14 mouse cellular contexts compared by ENCODE assay signal in the genomic region with DNA sequence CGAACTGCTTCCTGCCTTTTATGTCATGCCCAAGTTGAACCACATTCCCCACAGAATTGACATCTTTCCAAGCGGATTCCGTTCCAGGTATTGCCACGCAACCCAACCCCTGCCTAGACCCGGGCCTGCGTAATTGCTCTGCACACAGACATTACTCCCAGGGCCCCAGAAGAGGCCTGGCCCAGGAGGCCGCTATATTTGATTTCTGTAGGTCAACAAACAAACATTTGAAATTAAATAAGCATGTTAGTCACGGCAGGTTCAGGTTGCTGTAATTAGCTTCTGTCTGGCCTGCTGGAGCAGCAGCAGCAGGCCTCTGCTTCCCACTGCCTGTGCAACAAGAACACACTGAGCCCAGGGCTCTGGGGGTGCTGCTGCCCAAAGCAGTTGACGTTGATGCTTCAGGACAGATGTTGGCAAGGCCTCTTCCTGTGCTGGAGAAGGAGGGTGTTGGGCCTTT.
DNase-seq lines count a peak whose midpoint lies in the region; ATAC-seq and TF ChIP-seq lines count a peak whose summit lies in the region.
"Had no signal": no experiment of that assay in that cellular context is flagged by ENCODE, and none has a peak within 500 bp of the region (broad histone marks: within the 10 kb centered on the region; RNA-seq: fewer than 3 reads in every experiment).

No protein-coding gene starts in this region.

- H3K79me3 ChIP-seq in C2C12 (ENCODE audit: low read depth) = no peaks in the 10 kb centered on the region

- DNase-seq in cerebellum, postnatal 14 days = peak; percentile 48 to 64
- no peak for DNase-seq in cerebellum, adult 2 months
- peak; percentile 89 for DNase-seq in embryonic facial prominence, embryonic 14.5 days (ENCODE audit: low spot score)
- DNase-seq in liver = no peak
- DNase-seq in cerebellum, adult 8-10 months = no peak
- DNase-seq: heart, postnatal 10 days; kidney, postnatal 10 days; layer of hippocampus, postnatal 36 days; lung, postnatal 36 days had no signal

- WGBS in cerebellum, adult 2 months = 59% methylated on average over 9 of the region's 9 CpGs
- 23% methylated on average over 9 of the region's 9 CpGs for WGBS in embryonic facial prominence, embryonic 14.5 days
- WGBS in limb, embryonic 13.5 days = 45% methylated on average over 9 of the region's 9 CpGs

- no peak overlapping the region for H3ac ChIP-seq in C2C12 (ENCODE audit: control insufficient read depth, insufficient read length, low read depth)

- H3K79me2 ChIP-seq in C2C12 (ENCODE audit: control insufficient read depth, insufficient read depth) = no peaks in the 10 kb centered on the region

- H3K27ac ChIP-seq in cerebellum, adult 2 months (ENCODE audit: insufficient read depth, low read length) = no peak overlapping the region
- no peak overlapping the region for H3K27ac ChIP-seq in embryonic facial prominence, embryonic 14.5 days (replicated peaks; ENCODE audit: low read depth, low read length)
- no peak overlapping the region for H3K27ac ChIP-seq in limb, embryonic 13.5 days
- H3K27ac ChIP-seq: forebrain, embryonic 13.5 days; liver, embryonic 14.5 days had no signal

- no peak for TF ChIP-seq POLR2A in cerebellum, adult 2 months (IDR thresholded peaks at IDR 0.05; ENCODE audit: borderline replicate concordance, insufficient read depth, low read length)

- H3K36me3 ChIP-seq in C2C12 (ENCODE audit: control insufficient read depth, insufficient read depth) = no peaks in the 10 kb centered on the region
- H3K36me3 ChIP-seq in embryonic facial prominence, embryonic 14.5 days (ENCODE audit: control insufficient read depth, insufficient read depth, low read length) = no peaks in the 10 kb centered on the region
- no peaks in the 10 kb centered on the region for H3K36me3 ChIP-seq in limb, embryonic 13.5 days

- H3K4me2 ChIP-seq in embryonic facial prominence, embryonic 14.5 days (ENCODE audit: low read depth, low read length) = peak overlapping the region; percentile 14; the same call in 1 of the 2 replicates
- 0 out of 2 replicates have a peak overlapping the region, but pooled peaks have one; percentile 4 for H3K4me2 ChIP-seq in limb, embryonic 13.5 days (replicated peaks)
- H3K4me2 ChIP-seq: forebrain, embryonic 13.5 days had no signal

- no peak overlapping the region for H3K4me3 ChIP-seq in cerebellum, adult 2 months (replicated peaks; ENCODE audit: insufficient read depth, low read depth, low read length)
- H3K4me3 ChIP-seq in C2C12 (ENCODE audit: insufficient read depth, poor library complexity, severe bottlenecking) = no peak overlapping the region
- no peak overlapping the region for H3K4me3 ChIP-seq in embryonic facial prominence, embryonic 14.5 days (ENCODE audit: low read depth, low read length)
- H3K4me3 ChIP-seq in limb, embryonic 13.5 days = no peak overlapping the region
- H3K4me3 ChIP-seq: forebrain, embryonic 13.5 days had no signal

- no peak for TF ChIP-seq CTCF in cerebellum, adult 2 months (IDR thresholded peaks at IDR 0.05; ENCODE audit: borderline replicate concordance, insufficient read depth, low read depth, low read length)
- TF ChIP-seq CTCF in C2C12 (IDR thresholded peaks at IDR 0.05; ENCODE audit: control insufficient read depth, insufficient read depth, insufficient read length) = no peak

- H3K9me3 ChIP-seq in embryonic facial prominence, embryonic 14.5 days (ENCODE audit: control insufficient read depth, low read length) = no peaks in the 10 kb centered on the region
- no peaks in the 10 kb centered on the region for H3K9me3 ChIP-seq in limb, embryonic 13.5 days
- H3K9me3 ChIP-seq: forebrain, embryonic 13.5 days had no signal

- H3K9ac ChIP-seq in embryonic facial prominence, embryonic 14.5 days (ENCODE audit: low read depth, low read length) = no peak overlapping the region
- no peak overlapping the region for H3K9ac ChIP-seq in limb, embryonic 13.5 days
- H3K9ac ChIP-seq: forebrain, embryonic 13.5 days; liver, embryonic 14.5 days had no signal

- ATAC-seq in embryonic facial prominence, embryonic 14.5 days (ENCODE audit: low read depth) = peak; percentile 90
- ATAC-seq in limb, embryonic 13.5 days (ENCODE audit: low FRiP score, low read depth) = peak; percentile 75
- ATAC-seq in megakaryocyte, adult 5-6 weeks (ENCODE audit: poor library complexity, severe bottlenecking) = no peak
- ATAC-seq: forebrain, embryonic 13.5 days had no signal

- H3K27me3 ChIP-seq in cerebellum, adult 2 months (ENCODE audit: control insufficient read depth, insufficient read depth, low read length) = no peaks in the 10 kb centered on the region
- H3K27me3 ChIP-seq in C2C12 (ENCODE audit: control insufficient read depth, insufficient read depth, insufficient read length) = no peaks in the 10 kb centered on the region
- no peaks in the 10 kb centered on the region for H3K27me3 ChIP-seq in embryonic facial prominence, embryonic 14.5 days (replicated peaks; ENCODE audit: control insufficient read depth, insufficient read depth, low read length)
- no peaks in the 10 kb centered on the region for H3K27me3 ChIP-seq in limb, embryonic 13.5 days
- H3K27me3 ChIP-seq: forebrain, embryonic 13.5 days had no signal

- peaks cover 7% of the 10 kb centered on the region; the same call in 1 of the 2 replicates for H3K4me1 ChIP-seq in cerebellum, adult 2 months (ENCODE audit: control insufficient read depth, insufficient read depth, low read length)
- H3K4me1 ChIP-seq in embryonic facial prominence, embryonic 14.5 days (ENCODE audit: control insufficient read depth, insufficient read depth, low read length) = peaks cover 9% of the 10 kb centered on the region; the same call in 1 of the 2 replicates
- H3K4me1 ChIP-seq in limb, embryonic 13.5 days = peaks cover 5% of the 10 kb centered on the region
- H3K4me1 ChIP-seq: forebrain, embryonic 13.5 days had no signal

TF ChIP-seq in C2C12, 6 proteins besides CTCF, POLR2A, EP300 and RAD21:
- no peak for TF ChIP-seq MYOG (IDR thresholded peaks at IDR 0.05; ENCODE audit: control insufficient read depth, extremely low read depth, insufficient read length)
- peak; percentile 76 for TF ChIP-seq MYOD1 (IDR thresholded peaks at IDR 0.05; ENCODE audit: control insufficient read depth, insufficient read length, low read depth)
- TF ChIP-seq USF1 (IDR thresholded peaks at IDR 0.05; ENCODE audit: low read depth) = no peak
- TF ChIP-seq MAX (IDR thresholded peaks at IDR 0.05) = no peak
- no peak for TF ChIP-seq CEBPB (IDR thresholded peaks at IDR 0.05; ENCODE audit: low read depth)
- TF ChIP-seq FOSL1 (IDR thresholded peaks at IDR 0.05; ENCODE audit: insufficient read depth, low read length, poor library complexity, severe bottlenecking) = no peak

Comparison
In these comparisons a context has a peak if more than half of its experiments do, and no peak if none do; other contexts are left out.
1. DNase-seq: peak in cerebellum, postnatal 14 days (2 of 2) and embryonic facial prominence, embryonic 14.5 days (single experiment); none in cerebellum, adult 2 months (0 of 2), liver (single experiment) and cerebellum, adult 8-10 months (single experiment).